In genomic region chr11:6157119-6157518, GRCm38 (mm10) we compare ENCODE assay signal across 27 mouse cellular contexts. TPM values are rescaled to one million over a fixed set of nuclear protein-coding genes. Genes with fewer than 3 reads are reported as not detected.
DNase-seq lines count a peak whose midpoint lies in the region; ATAC-seq lines count a peak whose summit lies in the region.
"Had no signal": no experiment of that assay in that cellular context is flagged by ENCODE, and none has a peak within 500 bp of the region (broad histone marks: within the 10 kb centered on the region; RNA-seq: fewer than 3 reads in every experiment).

No protein-coding gene starts in this region.

- H3K4me1 ChIP-seq in midbrain, embryonic 11.5 days (ENCODE audit: control insufficient read depth, insufficient read depth, low read length) = no peaks in the 10 kb centered on the region
- peaks cover 3% of the 10 kb centered on the region; the same call in 1 of the 2 replicates for H3K4me1 ChIP-seq in midbrain, embryonic 16.5 days (ENCODE audit: control insufficient read depth, insufficient read depth, low read length)

- no peak overlapping the region for H3K4me3 ChIP-seq in midbrain, embryonic 11.5 days (ENCODE audit: low read depth, low read length)
- H3K4me3 ChIP-seq in midbrain, embryonic 16.5 days (ENCODE audit: low read depth, low read length) = no peak overlapping the region
- H3K4me3 ChIP-seq: forebrain, embryonic 10.5 days; heart, embryonic 12.5 days; hindbrain, embryonic 15.5 days; kidney, embryonic 15.5 days; limb, embryonic 13.5 days; megakaryocyte, embryonic 14.5 days; midbrain, embryonic 15.5 days; stomach, embryonic 15.5 days had no signal

- no peaks in the 10 kb centered on the region for H3K9me3 ChIP-seq in midbrain, embryonic 11.5 days (ENCODE audit: control insufficient read depth, low read length)
- H3K9me3 ChIP-seq in midbrain, embryonic 16.5 days (replicated peaks; ENCODE audit: control insufficient read depth, low read length, poor library complexity, severe bottlenecking) = no peaks in the 10 kb centered on the region
- H3K9me3 ChIP-seq: forebrain, embryonic 10.5 days; heart, embryonic 12.5 days; hindbrain, embryonic 15.5 days; kidney, embryonic 15.5 days; limb, embryonic 13.5 days; megakaryocyte, embryonic 14.5 days; midbrain, embryonic 15.5 days; stomach, embryonic 15.5 days had no signal

- WGBS in midbrain, embryonic 11.5 days = 91% methylated on average over 5 of the region's 5 CpGs
- WGBS in midbrain, embryonic 16.5 days = 86% methylated on average over 5 of the region's 5 CpGs

- ATAC-seq in midbrain, embryonic 11.5 days (ENCODE audit: low FRiP score) = no peak
- ATAC-seq in midbrain, embryonic 16.5 days = no peak
- ATAC-seq: forebrain, postnatal 0 days; midbrain, embryonic 15.5 days; Patski had no signal

- intact Hi-C loops in heart, postnatal 10 days (cut with DNase I) = no loop called here
- intact Hi-C loops in gastrocnemius, postnatal 14 days (cut with DNase I; ENCODE audit: low total_unique reads) = no loop called here

- H3K4me2 ChIP-seq in midbrain, embryonic 11.5 days = no peak overlapping the region
- H3K4me2 ChIP-seq in midbrain, embryonic 16.5 days (ENCODE audit: low read length) = no peak overlapping the region
- H3K4me2 ChIP-seq: heart, embryonic 12.5 days; hindbrain, embryonic 15.5 days; kidney, embryonic 15.5 days; limb, embryonic 13.5 days; lung, embryonic 14.5 days; midbrain, embryonic 15.5 days; stomach, embryonic 15.5 days had no signal

- H3K27ac ChIP-seq in midbrain, embryonic 11.5 days (ENCODE audit: low read depth, low read length) = no peak overlapping the region
- H3K27ac ChIP-seq in midbrain, embryonic 16.5 days (ENCODE audit: low read length) = no peak overlapping the region
- H3K27ac ChIP-seq: forebrain, embryonic 10.5 days; hindbrain, embryonic 15.5 days; kidney, embryonic 15.5 days; limb, embryonic 13.5 days; liver, embryonic 14.5 days; midbrain, embryonic 15.5 days; stomach, embryonic 15.5 days had no signal

- peak; percentile 40 to 56 for DNase-seq in heart, postnatal 10 days
- DNase-seq in heart, adult 8-10 months (ENCODE audit: low spot score) = no peak
- DNase-seq in midbrain, embryonic 11.5 days (ENCODE audit: low spot score, missing footprints) = peak; percentile 44
- peak; percentile 81 to 90 for DNase-seq in cerebellum, adult 18-20 months
- DNase-seq in cerebellum, postnatal 14 days = peak; percentile 79 to 86
- DNase-seq in urinary bladder, postnatal 25 days (ENCODE audit: low spot score) = no peak
- no peak for DNase-seq in gastrocnemius, postnatal 14 days
- DNase-seq: forebrain, postnatal 0 days; kidney, adult 11 months; layer of hippocampus, postnatal 36 days; lung, embryonic 14.5 days; lung, postnatal 36 days; thymus, adult 2 months; thymus, postnatal 4 days had no signal

- H3K9ac ChIP-seq in midbrain, embryonic 11.5 days (ENCODE audit: low read length) = no peak overlapping the region
- H3K9ac ChIP-seq in midbrain, embryonic 16.5 days (ENCODE audit: low read depth, low read length) = no peak overlapping the region
- H3K9ac ChIP-seq: forebrain, postnatal 0 days; heart, embryonic 12.5 days; hindbrain, embryonic 15.5 days; kidney, embryonic 15.5 days; limb, embryonic 13.5 days; liver, embryonic 14.5 days; lung, embryonic 14.5 days; midbrain, embryonic 15.5 days; stomach, embryonic 15.5 days had no signal

- H3K27me3 ChIP-seq in midbrain, embryonic 11.5 days (ENCODE audit: control insufficient read depth, insufficient read depth, low read length) = no peaks in the 10 kb centered on the region
- H3K27me3 ChIP-seq in midbrain, embryonic 16.5 days (ENCODE audit: control insufficient read depth, insufficient read depth, low read depth, low read length) = no peaks in the 10 kb centered on the region
- H3K27me3 ChIP-seq: heart, embryonic 12.5 days; hindbrain, embryonic 15.5 days; kidney, embryonic 15.5 days; limb, embryonic 13.5 days; megakaryocyte, embryonic 14.5 days; midbrain, embryonic 15.5 days; Patski; stomach, embryonic 15.5 days had no signal

- no peaks in the 10 kb centered on the region for H3K36me3 ChIP-seq in midbrain, embryonic 11.5 days (ENCODE audit: control insufficient read depth, insufficient read depth, low read length)
- no peaks in the 10 kb centered on the region for H3K36me3 ChIP-seq in midbrain, embryonic 16.5 days (ENCODE audit: control insufficient read depth, insufficient read depth, low read length)
- H3K36me3 ChIP-seq: forebrain, embryonic 10.5 days; heart, embryonic 12.5 days; hindbrain, embryonic 15.5 days; kidney, embryonic 15.5 days; limb, embryonic 13.5 days; midbrain, embryonic 15.5 days; stomach, embryonic 15.5 days had no signal

RNA-seq across cellular contexts. Expression of gene A730071L15Rik, which starts 42.7 kb away (rescaled TPM):
- total RNA-seq in heart, postnatal 10 days (2021) = under 1 TPM in 1 of 2 experiments, not detected in 1; 0.26 TPM
- not detected for total RNA-seq in heart, adult 8-10 months (2022)
- polyA plus RNA-seq in midbrain, embryonic 11.5 days (2014; fragmentation: Nextera tagmentation; extraction: Ambion mirVana) = 0.41 and 0.57 TPM in 2 replicates
- 0.51 and 0.63 TPM in 2 replicates for polyA plus RNA-seq in midbrain, embryonic 16.5 days (2015; fragmentation: Nextera tagmentation; extraction: Ambion mirVana)
- total RNA-seq in gastrocnemius, postnatal 14 days (2021) = under 1 TPM in 1 of 2 experiments, not detected in 1; 0.21 TPM
- total RNA-seq: heart, postnatal 14 days; left cerebral cortex, postnatal 14 days had no signal
- polyA plus RNA-seq: heart, embryonic 12.5 days had no signal

RNA-seq across cellular contexts. Expression of gene Nudcd3, which starts 43.1 kb away (rescaled TPM):
- total RNA-seq in heart, postnatal 10 days (2021) = 10 to 100 TPM; 65.7 to 68.2 TPM
- 10 to 100 TPM; 64.5 to 75.3 (median 71.5) TPM for total RNA-seq in heart, adult 8-10 months (2022)
- polyA plus RNA-seq in midbrain, embryonic 11.5 days (2014; fragmentation: Nextera tagmentation; extraction: Ambion mirVana) = 41.4 and 46.8 TPM in 2 replicates
- polyA plus RNA-seq in midbrain, embryonic 16.5 days (2015; fragmentation: Nextera tagmentation; extraction: Ambion mirVana) = 80.2 TPM in 2 replicates
- total RNA-seq in gastrocnemius, postnatal 14 days (2021) = 10 to 100 TPM; 54.4 to 57.1 TPM

Comparison
In these comparisons a context has a peak if more than half of its experiments do, and no peak if none do; other contexts are left out.
1. DNase-seq: peak in heart, postnatal 10 days (2 of 2), midbrain, embryonic 11.5 days (single experiment), cerebellum, adult 18-20 months (2 of 2) and cerebellum, postnatal 14 days (2 of 2); none in heart, adult 8-10 months (single experiment), urinary bladder, postnatal 25 days (single experiment) and gastrocnemius, postnatal 14 days (single experiment).